Mouse (Mus musculus) kidney, embryonic 15.5 days (tissue): ENCODE results near the gene Ifit1bl2. TPM values are rescaled to one million over a fixed set of nuclear protein-coding genes. Genes with fewer than 3 reads are reported as not detected.
"Not testable (repeated sequence)": the region's sequence is repeated elsewhere in the genome, so short reads cannot be mapped to it uniquely, and the experiment has no call there.

Experiments
- ATAC-seq: fragments of 200-750 bp; cut with Nextera tagmentation; replicated peaks from 2 replicates; pipeline ENCODE4 v1.8.0; 2017; ENCODE audit warnings: moderate TSS enrichment; ENCODE audit not compliant: low FRiP score
- H3K27ac ChIP-seq: fragments of 300-500 bp; sonication (generic); 2 replicates; pipeline ENCODE4 v1.5.1; 2015; ENCODE audit warnings: mild to moderate bottlenecking, inconsistent platforms
- H3K27me3 ChIP-seq: fragments of 300-500 bp; sonication (generic); 2 replicates; pipeline ENCODE4 v1.6.1; 2015; ENCODE audit warnings: inconsistent platforms
- H3K36me3 ChIP-seq: fragments of 300-500 bp; sonication (generic); 2 replicates; pipeline ENCODE4 v1.6.1; 2015; ENCODE audit warnings: inconsistent platforms
- H3K4me1 ChIP-seq: fragments of 300-500 bp; sonication (generic); 2 replicates; pipeline ENCODE4 v1.6.1; 2015; ENCODE audit warnings: inconsistent platforms
- H3K4me2 ChIP-seq: fragments of 300-500 bp; sonication (generic); 2 replicates; pipeline ENCODE4 v1.6.1; 2015; ENCODE audit warnings: moderate library complexity, mild to moderate bottlenecking, inconsistent platforms
- H3K4me3 ChIP-seq: fragments of 300-500 bp; sonication (generic); replicated peaks from 2 replicates; pipeline ENCODE4 v1.5.1; 2015; ENCODE audit warnings: mild to moderate bottlenecking, inconsistent platforms
- H3K9ac ChIP-seq: fragments of 300-500 bp; sonication (generic); 2 replicates; pipeline ENCODE4 v1.6.1; 2015; ENCODE audit warnings: mild to moderate bottlenecking, inconsistent platforms
- H3K9me3 ChIP-seq: fragments of 300-500 bp; sonication (generic); replicated peaks from 2 replicates; pipeline ENCODE4 v1.6.1; 2016; ENCODE audit warnings: inconsistent platforms
- WGBS: fragments of 180-500 bp; shearing (Covaris S2); methylation state at CpG from one replicate; pipeline ENCODE4 v1.1.7; 2015; ENCODE audit warnings: mixed read lengths; 5-methylcytosine and 5-hydroxymethylcytosine counted together
- polyA plus RNA-seq: library from polyadenylated mRNA; unstranded; fragments of >200 nt; fragmentation: Nextera tagmentation; extraction: Ambion mirVana; gene quantifications from 2 replicates; pipeline ENCODE4 v1.2.1, GENCODE M21; 2015

Gene Ifit1bl2
- polyA plus RNA-seq, 1 experiment from 2014 or later: 0.14 TPM

DNA sequence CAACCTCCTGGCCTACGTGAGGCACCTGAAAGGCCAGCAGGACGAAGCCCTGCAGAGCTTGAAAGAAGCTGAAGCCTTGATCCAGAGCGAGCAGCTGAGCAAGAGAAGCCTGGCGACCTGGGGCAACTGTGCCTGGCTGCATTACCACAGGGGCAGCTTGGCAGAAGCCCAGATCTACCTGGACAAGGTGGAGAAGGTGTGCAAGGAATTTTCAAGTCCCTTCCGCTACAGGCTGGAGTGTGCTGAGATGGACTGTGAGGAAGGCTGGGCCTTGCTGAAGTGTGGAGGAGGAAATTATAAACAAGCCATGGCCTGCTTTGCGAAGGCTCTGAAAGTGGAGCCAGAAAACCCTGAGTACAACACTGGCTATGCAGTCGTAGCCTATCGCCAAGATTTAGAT, 7.1 kb upstream of the Ifit1bl2 start:
- ATAC-seq: not testable (repeated sequence)
- 83% methylated on average over 8 of the region's 8 CpGs for WGBS

DNA sequence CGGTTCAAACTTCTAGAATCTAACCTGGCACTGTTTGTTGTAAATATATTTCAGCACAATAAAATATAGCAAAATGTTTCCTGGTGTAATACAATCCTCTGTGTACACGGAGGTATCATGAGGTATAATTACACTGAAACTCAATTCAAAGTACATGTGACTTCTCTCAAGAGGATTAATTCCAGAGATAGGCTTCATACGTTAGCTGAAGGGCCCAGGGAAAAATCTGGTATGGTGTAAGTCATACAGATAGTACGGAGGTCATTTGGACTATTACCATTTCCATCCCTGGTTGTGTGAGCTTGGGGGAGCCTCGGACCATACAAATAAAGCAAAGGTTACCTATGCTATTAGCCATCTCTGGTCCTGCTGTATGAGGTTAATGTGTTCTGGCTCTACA, 2.1 kb upstream of the Ifit1bl2 start:
- H3K9me3 ChIP-seq: no peaks in the 10 kb centered on the region
- H3K4me1 ChIP-seq: no peaks in the 10 kb centered on the region
- no peak overlapping the region for H3K4me2 ChIP-seq
- WGBS: 74% methylated on average over 5 of the region's 5 CpGs
- H3K27me3 ChIP-seq: no peaks in the 10 kb centered on the region
- no peak overlapping the region for H3K27ac ChIP-seq
- ATAC-seq: no peak
- no peak overlapping the region for H3K9ac ChIP-seq
- no peaks in the 10 kb centered on the region for H3K36me3 ChIP-seq
- no peak overlapping the region for H3K4me3 ChIP-seq

More for the DNA sequence above, 7.1 kb upstream of the Ifit1bl2 start:
- not testable (repeated sequence) for H3K27me3 ChIP-seq, H3K4me1 ChIP-seq, H3K9ac ChIP-seq, H3K4me2 ChIP-seq, H3K9me3 ChIP-seq, H3K36me3 ChIP-seq, H3K4me3 ChIP-seq, H3K27ac ChIP-seq

DNA sequence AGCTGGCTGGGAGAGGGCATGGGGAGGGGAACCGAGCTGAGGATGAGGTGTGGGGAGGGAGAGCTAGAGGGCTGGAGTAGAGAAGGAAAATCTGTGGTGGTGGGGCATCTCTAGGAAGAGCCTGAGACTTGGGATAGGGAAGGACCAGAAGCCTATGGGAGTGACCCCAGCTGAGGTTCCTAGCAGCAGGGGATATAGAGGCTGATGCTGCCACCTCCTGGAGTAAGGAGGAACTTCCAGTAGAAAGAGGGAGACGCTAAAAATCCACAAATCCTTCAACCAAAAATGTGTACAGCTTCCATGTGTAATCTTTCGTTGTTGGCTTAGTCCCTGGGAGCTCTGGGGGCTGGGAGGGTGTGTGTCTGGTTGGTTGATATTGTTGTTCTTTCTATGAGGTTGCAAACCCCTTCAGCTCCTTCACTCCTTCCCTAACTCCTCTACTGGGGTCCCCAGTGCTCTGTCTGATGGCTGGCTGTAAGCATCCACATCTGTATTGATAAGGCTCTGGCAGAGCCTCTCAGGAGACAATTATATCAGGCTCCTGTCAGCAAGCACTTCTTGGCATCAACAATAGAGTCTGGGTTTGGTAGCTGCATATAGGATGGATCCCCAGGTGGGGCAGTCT, 3.5 kb downstream of the Ifit1bl2 start:
- no peak overlapping the region for H3K4me3 ChIP-seq
- WGBS: 7% methylated on average over 3 of the region's 3 CpGs
- no peak overlapping the region for H3K9ac ChIP-seq
- H3K4me1 ChIP-seq: no peaks in the 10 kb centered on the region
- no peaks in the 10 kb centered on the region for H3K36me3 ChIP-seq
- H3K27ac ChIP-seq: no peak overlapping the region
- no peak overlapping the region for H3K4me2 ChIP-seq
- H3K27me3 ChIP-seq: no peaks in the 10 kb centered on the region
- peak; percentile 67; the same call in 1 of the 2 replicates for ATAC-seq
- no peaks in the 10 kb centered on the region for H3K9me3 ChIP-seq

DNA sequence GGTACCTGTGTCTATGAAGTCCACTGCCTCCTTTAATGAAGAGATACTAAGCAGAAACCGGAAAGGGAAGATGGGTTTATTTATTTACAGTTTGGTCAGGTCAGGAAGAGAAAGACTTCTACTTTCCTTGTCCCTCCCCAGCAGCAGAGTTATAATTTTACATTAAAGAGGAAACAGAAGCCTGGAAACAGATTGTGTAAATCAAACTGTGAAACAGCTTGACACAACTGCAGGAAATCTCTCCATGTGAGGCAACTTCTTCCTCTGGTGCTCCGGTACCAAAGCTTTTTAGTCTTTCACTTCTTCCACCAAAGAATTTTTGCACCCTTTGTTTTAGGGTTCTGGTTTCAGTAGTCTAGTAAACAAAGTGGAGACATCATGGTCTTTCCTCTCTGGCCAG, 7.1 kb downstream of the Ifit1bl2 start:
- H3K4me2 ChIP-seq: no peak overlapping the region
- no peak for ATAC-seq
- no peak overlapping the region for H3K4me3 ChIP-seq
- no peak overlapping the region for H3K9ac ChIP-seq
- 59% methylated on average over 2 of the region's 2 CpGs for WGBS
- H3K36me3 ChIP-seq: no peaks in the 10 kb centered on the region
- no peaks in the 10 kb centered on the region for H3K9me3 ChIP-seq
- no peaks in the 10 kb centered on the region for H3K4me1 ChIP-seq
- no peak overlapping the region for H3K27ac ChIP-seq
- H3K27me3 ChIP-seq: no peaks in the 10 kb centered on the region

DNA sequence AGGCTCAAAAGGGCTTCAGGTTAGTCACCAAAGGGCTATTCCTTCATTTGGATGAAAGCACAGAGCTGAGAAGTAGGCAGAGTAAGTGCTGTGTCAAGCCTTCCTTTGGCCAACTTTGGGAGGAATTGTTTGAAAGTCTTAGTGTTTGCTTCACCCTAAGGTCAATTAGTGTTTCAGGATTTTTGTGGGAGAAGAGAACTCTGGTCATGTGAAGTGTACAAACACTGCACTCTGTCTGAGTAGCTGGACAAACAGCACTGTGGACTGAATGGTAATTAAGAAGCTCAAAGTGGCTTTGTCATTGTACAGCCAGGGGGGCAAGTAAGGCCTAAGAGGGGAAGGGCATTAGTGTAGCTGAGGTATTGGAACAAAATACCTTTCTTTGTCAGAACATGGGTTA, 9.1 kb downstream of the Ifit1bl2 start:
- H3K9me3 ChIP-seq: no peaks in the 10 kb centered on the region
- no peak for ATAC-seq
- H3K4me1 ChIP-seq: no peaks in the 10 kb centered on the region
- H3K9ac ChIP-seq: no peak overlapping the region
- H3K27me3 ChIP-seq: no peaks in the 10 kb centered on the region
- H3K27ac ChIP-seq: no peak overlapping the region
- no peaks in the 10 kb centered on the region for H3K36me3 ChIP-seq
- H3K4me3 ChIP-seq: no peak overlapping the region
- H3K4me2 ChIP-seq: no peak overlapping the region

DNA sequence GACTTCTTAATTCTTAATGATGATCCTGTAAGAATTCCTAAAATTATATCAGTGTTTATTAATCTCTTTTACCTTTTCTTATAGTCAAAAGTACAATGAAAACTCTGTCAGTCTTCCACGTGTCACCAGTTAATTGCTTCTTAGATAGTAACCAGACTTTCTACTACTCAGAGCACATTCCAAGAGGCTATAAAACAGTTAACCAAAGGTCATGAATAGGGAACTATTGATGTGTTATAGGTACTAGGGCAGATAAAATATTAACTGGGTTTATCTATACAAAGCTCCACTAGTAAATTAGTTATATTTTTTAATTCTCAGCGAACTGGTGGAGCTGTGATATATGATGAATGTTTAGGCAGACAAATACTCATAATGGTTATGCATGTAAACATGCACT, 13.0 kb downstream of the Ifit1bl2 start:
- 64% methylated on average over 2 of the region's 2 CpGs for WGBS

DNA sequence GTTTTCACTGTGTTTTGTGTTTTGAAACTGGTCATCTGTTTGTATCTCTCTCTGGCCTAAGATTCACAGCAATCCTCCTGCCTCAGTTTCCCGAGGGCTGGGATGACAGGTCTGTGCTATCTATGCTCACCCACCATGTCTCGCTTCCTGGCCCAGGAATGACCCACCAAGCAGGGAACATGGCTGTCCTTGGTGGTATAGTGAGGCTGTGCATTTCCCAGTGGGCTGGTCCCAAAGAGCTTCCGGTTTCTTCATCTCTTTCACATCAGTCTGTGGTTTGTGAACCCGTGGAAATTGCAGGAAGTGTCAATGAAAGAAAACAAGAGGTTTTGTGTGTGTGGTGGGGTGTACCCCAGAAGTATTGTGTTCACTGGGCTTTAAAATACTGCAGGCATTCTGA, 15.9 kb downstream of the Ifit1bl2 start:
- Histone ChIP-seq H3K27me3 (no peaks in the 10 kb centered on the region), H3K9me3 (no peaks in the 10 kb centered on the region), H3K4me2 (no peak overlapping the region), H3K9ac (no peak overlapping the region), H3K4me1 (no peaks in the 10 kb centered on the region), H3K27ac (no peak overlapping the region), H3K36me3 (no peaks in the 10 kb centered on the region), H3K4me3 (no peak overlapping the region)
- ATAC-seq: no peak
- WGBS: 75% methylated on average over 4 of the region's 4 CpGs

More for the DNA sequence above, 13.0 kb downstream of the Ifit1bl2 start:
- Histone ChIP-seq H3K4me2 (no peak overlapping the region), H3K36me3 (no peaks in the 10 kb centered on the region), H3K27ac (no peak overlapping the region), H3K4me1 (no peaks in the 10 kb centered on the region), H3K27me3 (no peaks in the 10 kb centered on the region), H3K9me3 (no peaks in the 10 kb centered on the region), H3K4me3 (no peak overlapping the region), H3K9ac (no peak overlapping the region)
- ATAC-seq: no peak

DNA sequence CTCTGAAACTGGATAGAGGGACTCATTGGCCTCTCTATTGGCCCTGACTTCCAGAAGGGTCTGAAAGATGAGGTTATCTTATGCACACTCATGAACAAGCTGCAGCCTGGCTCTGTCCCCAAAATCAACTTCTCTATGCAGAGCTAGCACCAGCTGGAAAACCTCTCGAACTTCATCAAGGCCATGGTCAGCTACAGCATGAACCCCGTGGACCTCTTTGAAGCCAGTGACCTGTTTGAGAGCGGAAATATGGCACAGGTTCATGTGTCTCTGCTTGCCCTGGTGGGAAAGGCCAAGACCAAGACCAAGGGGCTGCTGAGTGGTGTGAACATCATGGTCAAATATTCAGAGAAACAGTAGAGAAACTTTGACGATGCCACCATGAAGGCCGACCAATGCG, 16.8 kb downstream of the Ifit1bl2 start:
- H3K27me3 ChIP-seq: no peaks in the 10 kb centered on the region
- 88% methylated on average over 6 of the region's 6 CpGs for WGBS
- H3K9me3 ChIP-seq: no peaks in the 10 kb centered on the region
- no peak for ATAC-seq
- no peak overlapping the region for H3K27ac ChIP-seq
- H3K4me1 ChIP-seq: no peaks in the 10 kb centered on the region
- H3K4me3 ChIP-seq: no peak overlapping the region
- no peak overlapping the region for H3K9ac ChIP-seq
- no peak overlapping the region for H3K4me2 ChIP-seq
- no peaks in the 10 kb centered on the region for H3K36me3 ChIP-seq

DNA sequence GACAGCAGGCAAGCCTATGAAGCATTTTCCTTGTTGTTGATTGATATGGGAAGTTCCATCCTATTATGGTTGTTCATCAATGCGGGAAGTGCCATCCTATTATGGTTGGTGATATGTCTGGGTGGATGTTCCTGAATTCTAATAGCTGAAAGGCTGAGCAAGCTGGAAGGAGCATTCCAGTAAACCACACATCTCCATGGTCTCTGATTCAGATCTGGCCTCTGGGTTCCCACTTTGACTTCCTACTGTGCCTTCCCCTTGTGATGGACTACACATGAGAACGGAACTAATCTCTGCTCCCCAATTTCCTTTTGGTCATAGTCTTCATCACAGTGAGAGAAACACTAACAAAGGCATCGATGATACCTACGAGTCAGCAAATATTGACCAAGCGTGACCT, 19.7 kb downstream of the Ifit1bl2 start:
- H3K9me3 ChIP-seq: no peaks in the 10 kb centered on the region
- WGBS: 89% methylated on average over 5 of the region's 5 CpGs
- ATAC-seq: no peak

DNA sequence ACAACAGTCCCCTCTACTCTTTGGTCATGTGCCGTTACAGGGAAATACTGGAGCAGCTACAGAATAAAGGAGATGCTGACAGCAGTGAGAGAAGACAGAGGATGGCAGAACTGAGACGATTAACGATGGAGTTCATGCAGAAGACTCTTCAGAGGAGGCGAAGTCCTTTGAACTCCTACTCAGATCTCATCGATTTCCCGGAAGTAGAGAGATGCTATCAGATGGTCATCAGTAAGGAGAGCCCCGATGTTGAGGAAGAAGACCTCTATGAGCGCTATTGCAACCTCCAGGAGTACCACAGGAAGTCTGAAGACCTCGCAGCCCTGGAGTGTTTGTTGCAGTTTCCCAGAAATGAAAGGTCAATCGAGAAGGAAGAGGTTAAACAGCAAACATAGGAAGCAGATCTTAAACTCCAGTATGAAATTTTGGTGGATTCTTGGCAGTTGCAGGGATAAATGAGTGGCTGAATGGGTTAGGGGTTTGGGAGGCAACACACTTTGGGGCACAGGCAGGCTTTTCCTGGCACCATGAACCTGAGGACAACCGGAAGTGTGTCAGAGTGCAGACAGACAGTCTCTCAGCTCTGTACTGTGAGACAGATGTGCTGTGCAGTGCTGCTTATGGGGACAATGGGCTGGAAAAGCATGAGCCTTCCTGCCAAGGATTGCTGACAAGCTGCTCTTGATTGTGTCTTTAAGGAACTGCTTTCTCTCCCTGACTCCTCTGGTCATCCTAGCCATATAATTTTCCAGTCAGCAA, 28.1 kb downstream of the Ifit1bl2 start:
- H3K27me3 ChIP-seq, H3K4me1 ChIP-seq, H3K4me3 ChIP-seq, H3K9ac ChIP-seq, H3K4me2 ChIP-seq, ATAC-seq, H3K27ac ChIP-seq, H3K36me3 ChIP-seq, H3K9me3 ChIP-seq: not testable (repeated sequence)
- WGBS: 84% methylated on average over 6 of the region's 11 CpGs

More for the DNA sequence above, 19.7 kb downstream of the Ifit1bl2 start:
- Histone ChIP-seq H3K27me3 (no peaks in the 10 kb centered on the region), H3K4me3 (no peak overlapping the region), H3K4me1 (no peaks in the 10 kb centered on the region), H3K36me3 (no peaks in the 10 kb centered on the region), H3K9ac (no peak overlapping the region), H3K27ac (no peak overlapping the region), H3K4me2 (no peak overlapping the region)

DNA sequence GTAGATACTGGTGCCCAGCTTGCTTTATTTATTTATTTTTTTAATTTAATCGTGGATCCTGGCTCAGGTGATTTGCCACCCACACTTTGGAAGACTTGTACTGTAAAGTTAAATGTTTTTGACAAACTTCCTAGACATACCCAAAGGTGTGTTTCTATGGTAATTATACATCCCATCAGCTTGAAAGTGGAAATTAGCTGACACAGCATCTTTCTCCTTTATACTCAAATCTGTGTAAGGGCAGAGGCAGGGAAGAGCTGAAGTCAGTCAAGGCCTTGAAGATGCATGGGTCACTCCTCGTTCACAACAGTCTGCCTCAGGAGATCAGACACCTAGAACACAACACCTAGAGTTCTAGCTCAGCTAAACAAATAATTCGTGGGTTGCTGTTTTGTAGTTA, 30.4 kb downstream of the Ifit1bl2 start:
- H3K4me2 ChIP-seq, H3K27ac ChIP-seq, H3K4me3 ChIP-seq, H3K36me3 ChIP-seq, H3K27me3 ChIP-seq, H3K9me3 ChIP-seq, H3K9ac ChIP-seq, ATAC-seq, H3K4me1 ChIP-seq: not testable (repeated sequence)
- 81% methylated on average over 3 of the region's 3 CpGs for WGBS

DNA sequence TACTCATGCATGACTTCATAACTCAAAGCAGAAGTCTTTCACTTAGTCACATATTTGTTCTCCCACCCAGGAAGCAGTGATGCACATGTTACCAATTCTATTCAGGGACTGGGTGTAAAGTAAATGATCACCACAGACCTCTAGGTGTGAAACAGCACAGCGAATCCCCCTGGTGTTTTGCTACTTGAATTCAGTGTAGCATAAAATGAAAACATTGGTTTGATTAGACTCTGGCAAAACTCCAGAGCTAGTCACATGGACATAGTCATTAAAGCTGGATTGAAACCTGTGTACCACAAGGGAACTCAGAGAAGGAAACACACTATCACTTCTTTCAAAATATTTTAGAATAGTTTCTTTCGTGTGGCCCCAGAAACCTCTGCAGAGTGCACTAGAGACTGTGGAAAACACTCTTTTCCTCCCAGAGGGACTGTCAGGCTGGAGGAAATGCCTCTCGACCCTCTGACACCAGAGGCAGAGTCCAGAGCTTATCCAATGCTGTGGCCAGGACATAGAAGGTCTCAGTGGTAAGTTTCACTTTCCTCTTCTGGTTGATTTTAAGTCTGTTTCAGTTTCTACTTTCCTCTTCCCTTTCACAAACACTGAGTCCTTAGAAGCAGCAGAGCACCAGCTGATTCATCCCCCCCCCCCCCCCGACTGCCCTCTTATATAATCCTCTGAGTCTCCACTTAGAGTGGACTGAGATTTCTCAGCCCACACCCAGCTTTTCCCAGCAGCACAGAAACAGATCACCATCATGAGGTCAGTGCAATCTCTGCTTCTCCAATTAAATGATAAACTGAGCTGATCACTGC, 33.1 kb downstream of the Ifit1bl2 start, which contains the start of gene Ifit3b:
TSS of gene Ifit3b (plus strand) at position 734 of the 815 bp plus-strand sequence.
- not testable (repeated sequence) for H3K4me3 ChIP-seq, H3K27me3 ChIP-seq, H3K9me3 ChIP-seq, H3K36me3 ChIP-seq, H3K9ac ChIP-seq, H3K4me1 ChIP-seq
- Histone ChIP-seq H3K4me2 (0 out of 2 replicates have a peak within 1 kb of the TSS, but pooled peaks have one; percentile 13), H3K27ac (peak within 1 kb of the TSS; percentile 43; the same call in 1 of the 2 replicates)
- 33% methylated on average over 4 of the region's 4 CpGs for WGBS
- ATAC-seq: peak; percentile 84
